Mouse (Mus musculus) cortical plate, adult 2 months (tissue): ENCODE results near the gene R3hdm2.

Experiments
- CTCF ChIP-seq: fragments of 200-500 bp; IDR thresholded peaks from 2 replicates; pipeline ENCODE4 v1.5.1; 2011; ENCODE audit warnings: mild to moderate bottlenecking, control low read depth, low read length; ENCODE audit not compliant: insufficient read depth; ENCODE audit errors: extremely low read depth
- POLR2A ChIP-seq: fragments of 200-500 bp; IDR thresholded peaks from 2 replicates; pipeline ENCODE4 v1.6.1; 2011; ENCODE audit warnings: mild to moderate bottlenecking, low read length, control low read depth; ENCODE audit not compliant: insufficient read depth; ENCODE audit errors: extremely low read depth

- TF ChIP-seq POLR2A: no peak
- TF ChIP-seq CTCF: no peak
Observed at GRCm38 (mm10) chr10:127346173-127346572, 34.0 kb upstream of the R3hdm2 start.
